Mouse (Mus musculus) spleen, adult 2 months (tissue): ENCODE measurements around the gene Gm26741. TPM values are rescaled to one million over a fixed set of nuclear protein-coding genes. Genes with fewer than 3 reads are reported as not detected.

Experiments used
- DNase-seq, 2 experiments: peaks; one replicate each; pipeline versions ENCODE4 v3.0.0 to v3.0.0-alpha.2; 2012 to 2021; ENCODE audit warnings: low spot score in 2 of 2, low read depth in 1 of 2
- H3K27ac ChIP-seq: fragments of 200-500 bp; 2 replicates; pipeline ENCODE4 v1.5.1; 2012; ENCODE audit warnings: low read length, inconsistent platforms; ENCODE audit not compliant: insufficient read depth
- H3K27me3 ChIP-seq: fragments of 200-500 bp; 2 replicates; pipeline ENCODE4 v1.6.1; 2012; ENCODE audit warnings: mild to moderate bottlenecking, moderate library complexity, low read length, inconsistent platforms; ENCODE audit not compliant: control insufficient read depth, insufficient read depth
- H3K36me3 ChIP-seq: fragments of 200-500 bp; 2 replicates; pipeline ENCODE4 v1.6.1; 2012; ENCODE audit warnings: mild to moderate bottlenecking, low read length, inconsistent platforms; ENCODE audit not compliant: control insufficient read depth, insufficient read depth
- H3K4me1 ChIP-seq: fragments of 200-500 bp; 2 replicates; pipeline ENCODE4 v1.6.1; 2011; ENCODE audit warnings: inconsistent platforms; ENCODE audit not compliant: control insufficient read depth, insufficient read depth, insufficient read length
- H3K4me3 ChIP-seq: fragments of 200-500 bp; 2 replicates; pipeline ENCODE4 v1.5.1; 2011; ENCODE audit warnings: mild to moderate bottlenecking, inconsistent platforms; ENCODE audit not compliant: insufficient read depth, insufficient read length; ENCODE audit errors: extremely low read depth
- CTCF ChIP-seq: fragments of 200-500 bp; IDR thresholded peaks from 2 replicates; pipeline ENCODE4 v1.5.1; 2011; ENCODE audit warnings: mild to moderate bottlenecking, inconsistent platforms; ENCODE audit not compliant: insufficient read depth, insufficient read length, insufficient replicate concordance; ENCODE audit errors: extremely low read depth
- POLR2A ChIP-seq: fragments of 200-500 bp; IDR thresholded peaks from 2 replicates; pipeline ENCODE4 v1.6.1; 2011; ENCODE audit warnings: low read depth, low read length, inconsistent platforms
- WGBS: fragments of 180-500 bp; shearing (Covaris S2); methylation state at CpG from one replicate; pipeline ENCODE4 v1.1.7; 2018; 5-methylcytosine and 5-hydroxymethylcytosine counted together
- polyA plus RNA-seq: library from polyadenylated mRNA; depleted of rRNA; stranded (reverse); fragments of >200 nt; gene quantifications from 2 replicates; pipeline ENCODE4 v1.2.3, GENCODE M21; 2012; rRNA removed

Gene Gm26741
- polyA plus RNA-seq, 1 experiment = not detected

DNA sequence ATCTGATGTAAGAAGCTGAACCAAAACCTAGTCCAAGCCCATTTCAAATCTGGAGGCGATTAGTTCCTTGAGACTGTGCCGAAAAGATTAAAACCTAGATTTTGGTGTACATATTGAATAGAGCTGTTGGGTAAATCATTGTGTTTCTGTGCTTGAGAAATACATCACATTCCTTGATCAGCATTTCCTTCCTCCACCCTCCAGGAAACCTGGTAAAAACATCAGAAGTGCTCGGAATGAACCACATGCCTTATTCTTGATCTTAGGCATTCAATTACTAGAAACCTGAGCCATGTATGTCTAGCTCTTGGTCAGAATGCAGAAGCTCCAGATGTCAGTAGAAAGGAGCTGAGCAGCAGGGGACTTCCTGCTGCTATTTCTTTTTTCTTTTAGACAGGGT lies 30.9 kb downstream of the Gm26741 start:
- H3K36me3 ChIP-seq = no peaks in the 10 kb centered on the region
- DNase-seq = no peak
- WGBS = 71% methylated on average over 3 of the region's 3 CpGs

DNA sequence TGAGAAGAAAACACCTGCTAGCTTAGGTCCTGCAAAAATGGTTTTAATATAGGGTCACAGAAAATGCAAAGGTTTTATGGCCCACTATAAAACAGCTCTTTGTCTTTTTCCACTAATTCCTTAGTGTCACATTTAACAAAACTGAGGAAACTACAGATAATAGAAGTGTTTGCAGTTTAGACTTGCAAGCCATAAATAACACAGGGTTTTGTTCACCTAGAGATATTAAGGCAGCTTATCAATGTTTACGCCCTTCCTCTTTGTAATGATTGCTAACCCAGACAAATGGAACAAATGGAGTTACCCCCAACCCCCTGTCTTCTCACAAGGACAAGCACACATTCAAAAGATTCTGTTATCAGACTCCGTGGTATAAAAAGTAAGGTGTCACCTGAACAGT lies 32.6 kb downstream of the Gm26741 start:
- DNase-seq = no peak
- no peak for TF ChIP-seq POLR2A
- no peak for TF ChIP-seq CTCF
- WGBS = 92% methylated on average over 2 of the region's 2 CpGs
- H3K27me3 ChIP-seq = 0 out of 2 replicates have a peak, but pooled peaks cover 3% of the 10 kb centered on the region
- H3K27ac ChIP-seq = no peak overlapping the region
- no peaks in the 10 kb centered on the region for H3K36me3 ChIP-seq
- H3K4me3 ChIP-seq = no peak overlapping the region
- H3K4me1 ChIP-seq = no peaks in the 10 kb centered on the region

More for the DNA sequence above, 30.9 kb downstream of the Gm26741 start:
- Histone ChIP-seq H3K4me1 (no peaks in the 10 kb centered on the region), H3K27me3 (0 out of 2 replicates have a peak, but pooled peaks cover 3% of the 10 kb centered on the region), H3K4me3 (no peak overlapping the region), H3K27ac (no peak overlapping the region)
- TF ChIP-seq POLR2A (no peak), CTCF (no peak)

DNA sequence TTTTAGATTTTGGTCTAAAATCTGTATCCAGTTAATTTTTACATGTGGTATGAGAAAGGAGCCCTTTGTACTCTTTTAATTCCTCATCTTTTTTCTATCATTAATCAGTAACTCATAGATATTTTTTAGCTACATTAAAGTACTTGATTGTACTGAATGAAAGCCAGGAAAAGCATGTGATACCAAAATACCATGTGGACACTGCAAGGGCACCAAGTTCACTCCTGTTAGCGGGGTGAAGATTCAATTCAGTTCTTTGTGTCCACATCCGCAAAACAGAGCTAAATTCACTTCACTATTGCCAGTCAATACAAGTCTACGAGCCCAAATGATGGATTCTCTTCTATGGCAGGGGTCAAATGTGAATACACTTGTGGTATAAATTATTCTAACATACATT lies 38.1 kb downstream of the Gm26741 start:
- Histone ChIP-seq H3K27ac (no peak overlapping the region), H3K27me3 (no peaks in the 10 kb centered on the region), H3K4me3 (no peak overlapping the region), H3K4me1 (no peaks in the 10 kb centered on the region), H3K36me3 (no peaks in the 10 kb centered on the region)
- TF ChIP-seq POLR2A (no peak), CTCF (no peak)
- DNase-seq = no peak
- WGBS = 90% methylated on average over 3 of the region's 3 CpGs

DNA sequence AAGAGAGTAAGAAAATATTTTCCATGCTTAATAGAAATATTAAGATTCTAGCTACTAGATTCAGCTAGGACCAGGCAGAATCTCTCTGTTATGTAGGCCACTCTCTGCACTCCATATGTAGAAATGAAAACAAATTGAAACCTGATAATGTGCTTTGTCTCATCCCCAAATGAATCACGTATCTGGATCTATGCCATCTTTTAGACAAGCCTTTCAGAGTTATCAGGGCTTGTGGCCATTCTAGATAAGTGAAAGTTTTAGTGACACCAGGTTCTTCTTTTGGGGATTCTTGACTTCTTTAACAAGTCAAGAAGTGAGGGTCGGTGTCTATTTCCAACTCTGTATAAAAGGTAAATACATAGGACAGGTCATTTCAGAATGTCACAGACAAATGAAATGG lies 40.1 kb downstream of the Gm26741 start:
- H3K27ac ChIP-seq = no peak overlapping the region
- WGBS = 81% methylated on average over 2 of the region's 2 CpGs
- H3K4me1 ChIP-seq = no peaks in the 10 kb centered on the region
- no peak overlapping the region for H3K4me3 ChIP-seq
- TF ChIP-seq CTCF = no peak
- TF ChIP-seq POLR2A = no peak
- no peaks in the 10 kb centered on the region for H3K36me3 ChIP-seq
- DNase-seq = no peak
- H3K27me3 ChIP-seq = no peaks in the 10 kb centered on the region

DNA sequence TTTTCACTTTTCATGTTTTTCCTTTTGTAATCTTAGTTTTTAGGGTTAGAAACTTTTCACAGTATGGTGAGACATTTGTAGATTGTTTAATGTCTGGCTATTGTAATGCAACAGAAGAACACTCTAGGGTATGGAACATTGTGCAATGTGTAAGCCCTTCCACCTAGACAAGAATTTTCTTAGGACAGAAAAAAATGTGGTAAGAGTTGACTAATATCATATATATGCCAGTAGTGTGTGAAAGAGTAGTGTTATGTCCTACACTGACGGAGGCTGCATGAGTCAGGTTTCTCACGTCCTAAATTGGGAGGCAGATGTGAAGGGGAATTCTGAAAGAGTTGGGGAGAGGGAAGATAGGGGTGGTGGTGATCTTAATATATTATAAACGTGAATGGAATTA lies 41.2 kb downstream of the Gm26741 start:
- no peaks in the 10 kb centered on the region for H3K4me1 ChIP-seq
- no peak overlapping the region for H3K4me3 ChIP-seq
- no peak overlapping the region for H3K27ac ChIP-seq
- no peaks in the 10 kb centered on the region for H3K27me3 ChIP-seq
- TF ChIP-seq CTCF = no peak
- TF ChIP-seq POLR2A = no peak
- no peaks in the 10 kb centered on the region for H3K36me3 ChIP-seq
- DNase-seq = no peak
- WGBS = 64% methylated on average over 3 of the region's 3 CpGs

DNA sequence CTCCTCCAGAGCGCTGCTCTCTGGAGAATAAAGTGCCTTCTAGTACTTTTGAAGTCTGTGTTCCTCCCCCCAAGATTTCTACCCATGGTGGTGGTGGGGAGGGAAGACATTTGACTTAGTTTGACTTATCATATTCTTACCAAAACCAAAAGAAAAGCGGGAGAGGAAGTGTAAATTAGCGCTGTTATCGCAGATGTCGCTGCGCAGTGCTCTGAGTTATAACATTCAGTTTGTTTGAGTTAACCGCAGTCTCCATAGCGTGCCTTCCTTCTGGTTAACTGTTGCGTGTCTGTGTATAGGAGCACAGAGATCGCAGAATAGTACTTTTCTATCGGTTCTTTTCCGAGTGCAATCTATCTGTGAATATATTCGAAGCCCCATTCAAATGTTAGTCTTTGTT lies 46.6 kb downstream of the Gm26741 start:
- H3K27ac ChIP-seq = no peak overlapping the region
- WGBS = 91% methylated on average over 13 of the region's 13 CpGs

DNA sequence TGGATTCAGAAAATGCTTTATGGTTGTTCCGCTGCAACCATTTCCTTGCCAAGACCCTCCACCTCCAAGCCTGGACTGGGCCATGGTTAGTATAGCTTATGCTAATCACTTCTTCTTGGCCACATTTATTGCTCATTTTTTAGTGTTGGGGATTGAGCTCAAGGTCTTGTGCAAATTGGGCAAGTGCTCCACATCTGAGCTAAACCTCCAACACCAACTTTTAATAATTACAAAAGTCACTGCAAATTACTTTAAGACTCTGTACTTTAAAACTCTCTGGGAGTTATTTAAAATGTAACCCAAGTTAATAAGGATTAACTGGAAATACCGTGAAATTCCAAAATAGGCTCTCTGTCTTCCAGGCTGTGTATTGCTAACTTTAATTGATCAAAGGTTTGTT lies 49.0 kb downstream of the Gm26741 start:
- H3K4me1 ChIP-seq = no peaks in the 10 kb centered on the region
- 90% methylated on average over 2 of the region's 2 CpGs for WGBS

More for the DNA sequence above, 46.6 kb downstream of the Gm26741 start:
- no peaks in the 10 kb centered on the region for H3K36me3 ChIP-seq
- TF ChIP-seq CTCF (no peak), POLR2A (no peak)
- H3K4me3 ChIP-seq = no peak overlapping the region
- no peaks in the 10 kb centered on the region for H3K27me3 ChIP-seq
- DNase-seq = no peak
- H3K4me1 ChIP-seq = no peaks in the 10 kb centered on the region

More for the DNA sequence above, 49.0 kb downstream of the Gm26741 start:
- Histone ChIP-seq H3K36me3 (no peaks in the 10 kb centered on the region), H3K27me3 (no peaks in the 10 kb centered on the region), H3K4me3 (no peak overlapping the region), H3K27ac (no peak overlapping the region)
- no peak for TF ChIP-seq POLR2A
- no peak for TF ChIP-seq CTCF
- DNase-seq = no peak

Other genes starting within 250 kb of the Gm26741 start
- gene Ros1, start 163.5 kb upstream of the Gm26741 start, polyA plus RNA-seq = not detected in 2 replicates
- 2.0 and 2.2 TPM in 2 replicates for gene Dcbld1, start 125.1 kb upstream of the Gm26741 start, polyA plus RNA-seq
- 4.6 and 5.0 TPM in 2 replicates for gene Gopc, start 23.4 kb downstream of the Gm26741 start, polyA plus RNA-seq
- not detected in 2 replicates for gene Nepn, start 30.2 kb downstream of the Gm26741 start, polyA plus RNA-seq
- 7.3 and 10.6 TPM in 2 replicates for gene Nus1, start 58.8 kb downstream of the Gm26741 start, polyA plus RNA-seq